Mouse (Mus musculus) CD4-positive, CD25-positive, alpha-beta regulatory T cell (primary cell): Measurements from ENCODE around the gene Fam207a. TPM values are rescaled to one million over a fixed set of nuclear protein-coding genes. Genes with fewer than 3 reads are reported as not detected.

Experiments
- polyA plus RNA-seq: library from polyadenylated mRNA; unstranded; fragments of 100-300 nt; shearing (Covaris generic); gene quantifications from one replicate; pipeline ENCODE4 v1.2.1, GENCODE M21; 2017

Gene Fam207a
- polyA plus RNA-seq = 44.5 TPM

DNA sequence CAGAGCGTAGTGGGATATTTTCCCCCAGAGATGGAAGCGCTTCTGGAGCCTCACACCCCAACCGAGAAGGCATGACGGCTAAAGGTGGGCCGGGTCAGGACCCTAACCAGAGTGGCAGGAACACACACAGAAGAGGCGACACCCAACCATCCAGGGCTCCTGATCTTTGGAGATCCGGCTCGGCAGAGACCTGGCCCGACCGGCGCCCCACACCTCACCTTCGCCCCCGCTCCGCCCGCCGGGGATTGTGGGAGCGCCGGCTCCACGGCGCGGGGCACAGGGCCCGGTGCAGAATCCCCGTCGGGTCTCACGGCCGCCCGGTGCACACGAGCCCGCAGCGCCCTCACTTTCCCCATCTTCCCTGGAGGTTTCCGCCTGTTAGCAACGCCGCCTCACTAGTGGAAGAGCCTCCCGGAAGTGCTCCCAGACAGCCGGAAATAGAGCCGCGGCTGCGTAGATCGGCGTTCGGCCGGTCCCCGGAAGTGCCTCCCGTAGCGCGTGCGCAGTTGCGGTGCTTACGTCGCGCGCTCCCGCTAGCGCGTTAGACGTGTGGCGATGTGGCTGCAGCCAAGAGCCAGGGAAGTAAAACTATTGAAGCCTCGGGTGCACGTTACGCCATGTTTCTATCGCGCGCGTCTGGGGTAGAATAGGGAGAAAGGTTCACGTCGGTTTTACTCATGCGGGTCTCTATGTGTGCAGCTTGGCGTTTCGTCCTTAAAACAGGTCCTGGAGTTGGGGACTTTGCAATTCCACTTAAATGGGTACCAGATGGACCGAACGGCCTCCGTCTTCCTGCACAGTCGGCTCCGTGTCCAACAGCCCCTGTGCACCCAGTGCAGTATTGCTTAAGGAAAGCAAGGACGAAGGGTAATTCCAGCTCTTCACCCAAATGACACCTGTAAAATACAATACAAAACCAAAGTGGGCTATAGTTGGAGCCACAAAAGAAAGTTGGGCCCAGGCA is at the start of gene Fam207a:
Gene Fam207a (minus strand): TSS at position 401 of the 964 bp plus-strand sequence.

DNA sequence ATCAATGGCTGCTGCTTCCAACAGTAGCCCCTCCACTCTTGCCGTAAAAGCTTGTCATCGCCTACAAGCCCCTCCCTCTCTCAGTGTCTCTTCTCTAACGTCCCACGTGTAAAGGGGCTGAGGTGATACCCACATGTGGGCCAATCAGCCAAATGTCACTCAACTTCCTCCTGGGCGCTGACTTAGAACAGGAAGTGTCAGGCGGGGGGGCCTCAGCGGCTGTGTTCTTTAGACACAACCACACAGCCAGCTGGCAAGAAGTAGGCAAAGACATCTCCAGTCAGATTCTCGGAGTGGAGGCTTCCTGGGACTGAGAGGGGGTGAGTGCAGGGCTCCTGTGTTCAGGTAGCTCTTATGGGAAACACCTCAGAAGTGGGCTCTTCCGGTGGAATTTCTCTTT is 14.6 kb upstream of the Fam207a start, which contains the start of gene Itgb2:
Gene Itgb2 (plus strand): TSS at position 113 of the 400 bp plus-strand sequence.

Other genes with a start within 250 kb of the Fam207a start
- 2.2 TPM for gene Adarb1, start 97.5 kb downstream of the Fam207a start, polyA plus RNA-seq
- gene Itgb2, start 14.5 kb upstream of the Fam207a start, polyA plus RNA-seq = 545 TPM
- 101 TPM for gene Pttg1ip, start 65.9 kb upstream of the Fam207a start, polyA plus RNA-seq
- gene Sumo3, start 90.3 kb upstream of the Fam207a start, polyA plus RNA-seq = 109 TPM
- gene Gm49325, start 90.4 kb upstream of the Fam207a start, polyA plus RNA-seq = not detected
- 48.5 TPM for gene Ube2g2, start 106.5 kb upstream of the Fam207a start, polyA plus RNA-seq
- 0.26 TPM for gene Tspear, start 170.8 kb upstream of the Fam207a start, polyA plus RNA-seq
- gene Gm19402, start 175.0 kb upstream of the Fam207a start, polyA plus RNA-seq = not detected
- not detected for gene Gm9508, start 181.4 kb upstream of the Fam207a start, polyA plus RNA-seq
- gene Gm10272, start 190.8 kb upstream of the Fam207a start, polyA plus RNA-seq = not detected
- not detected for gene Gm10024, start 195.7 kb upstream of the Fam207a start, polyA plus RNA-seq
- gene Gm10142, start 200.0 kb upstream of the Fam207a start, polyA plus RNA-seq = not detected
- gene Krtap12-1, start 204.8 kb upstream of the Fam207a start, polyA plus RNA-seq = not detected
- not detected for gene Gm10100, start 210.7 kb upstream of the Fam207a start, polyA plus RNA-seq
- gene Gm18596, start 226.9 kb upstream of the Fam207a start, polyA plus RNA-seq = not detected
- not detected for gene Gm9736, start 235.6 kb upstream of the Fam207a start, polyA plus RNA-seq
- gene Gm3233, start 243.9 kb upstream of the Fam207a start, polyA plus RNA-seq = not detected